Mouse (Mus musculus) liver, postnatal 0 days (tissue): ENCODE measurements at regions not wholly inside any gene's neighbourhood (a gene's known extent, or its start where the extent isn't known, plus 50 kb on each side); places are given as distances from the start of the nearest gene placed in this dataset.

Source experiments
- ATAC-seq: fragments of 200-750 bp; cut with Nextera tagmentation; 2 replicates; pipeline ENCODE4 v1.8.0; 2017; ENCODE audit warnings: mild to moderate bottlenecking, moderate library complexity
- DNase-seq: peaks from one replicate; pipeline ENCODE4 v3.0.0-alpha.2; 2016
- H3K27ac ChIP-seq: fragments of 300-500 bp; sonication (generic); 2 replicates; pipeline ENCODE4 v1.5.1; 2014; ENCODE audit warnings: antibody characterized with exemption, moderate library complexity, mild to moderate bottlenecking, low read depth
- H3K27me3 ChIP-seq: fragments of 300-500 bp; sonication (generic); 2 replicates; pipeline ENCODE4 v1.6.1; 2014; ENCODE audit warnings: low read length, control low read depth, mixed read lengths; ENCODE audit not compliant: insufficient read depth
- H3K36me3 ChIP-seq: fragments of 300-500 bp; sonication (generic); replicated peaks from 2 replicates; pipeline ENCODE4 v1.6.1; 2014; ENCODE audit warnings: mild to moderate bottlenecking, control low read depth, low read length, moderate library complexity, mixed read lengths; ENCODE audit not compliant: insufficient read depth
- H3K4me1 ChIP-seq: fragments of 300-500 bp; sonication (generic); 2 replicates; pipeline ENCODE4 v1.6.1; 2014; ENCODE audit warnings: antibody characterized with exemption, mild to moderate bottlenecking, control low read depth; ENCODE audit not compliant: insufficient read depth
- H3K4me2 ChIP-seq: fragments of 300-500 bp; sonication (generic); 2 replicates; pipeline ENCODE4 v1.6.1; 2014; ENCODE audit warnings: low read depth, mild to moderate bottlenecking, low read length, moderate library complexity, mixed read lengths
- H3K4me3 ChIP-seq: fragments of 300-500 bp; sonication (generic); 2 replicates; pipeline ENCODE4 v1.5.1; 2014; ENCODE audit warnings: low read depth, low read length
- H3K9ac ChIP-seq: fragments of 300-500 bp; sonication (generic); replicated peaks from 2 replicates; pipeline ENCODE4 v1.6.1; 2014; ENCODE audit warnings: mild to moderate bottlenecking, moderate library complexity
- H3K9me3 ChIP-seq: fragments of 300-500 bp; sonication (generic); 2 replicates; pipeline ENCODE4 v1.6.1; 2016; ENCODE audit warnings: mild to moderate bottlenecking, control low read depth, low read length, mixed read lengths
- CTCF ChIP-seq: sonication (generic); IDR thresholded peaks from 2 replicates; pipeline ENCODE4 v1.5.1; 2016; ENCODE audit warnings: antibody characterized with exemption, low read depth
- EP300 ChIP-seq: IDR thresholded peaks from 2 replicates; pipeline ENCODE4 v1.6.1; 2016; ENCODE audit warnings: antibody characterized with exemption, low read depth, mild to moderate bottlenecking
- WGBS: fragments of 180-500 bp; shearing (Covaris S2); extraction: QIAGEN DNeasy Blood & Tissue Kit; methylation state at CpG from one replicate; pipeline ENCODE4 v1.1.7; 2014; ENCODE audit not compliant: insufficient replicate concordance; 5-methylcytosine and 5-hydroxymethylcytosine counted together

DNA sequence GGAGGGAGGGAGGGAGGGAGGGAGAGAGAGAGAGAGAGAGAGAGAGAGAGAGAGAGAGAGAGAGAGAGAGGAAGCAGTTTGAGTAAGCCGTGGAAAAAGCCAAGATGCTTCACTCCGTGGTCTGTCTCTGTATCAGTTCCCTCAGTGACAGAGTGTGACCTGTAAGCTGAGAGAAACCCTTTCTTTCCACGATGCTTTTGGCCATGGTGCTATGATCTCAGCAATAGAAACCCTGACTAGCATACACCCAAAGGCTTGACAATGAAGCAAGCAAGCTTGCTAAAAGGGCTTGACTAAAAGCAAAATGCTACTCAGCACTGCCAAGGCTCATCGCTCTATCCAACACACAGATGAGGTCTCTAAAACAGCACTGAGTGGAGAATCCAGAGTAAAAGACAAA, 57.4 kb upstream of the Mef2a start:
- Histone ChIP-seq H3K27me3 (no peaks in the 10 kb centered on the region), H3K36me3 (no peaks in the 10 kb centered on the region), H3K4me1 (peaks cover 9% of the 10 kb centered on the region), H3K4me3 (no peak overlapping the region), H3K27ac (no peak overlapping the region), H3K4me2 (no peak overlapping the region), H3K9ac (no peak overlapping the region), H3K9me3 (no peaks in the 10 kb centered on the region)
- DNase-seq (no peak), ATAC-seq (no peak)
- TF ChIP-seq EP300 = no peak
- no peak for TF ChIP-seq CTCF
- WGBS = 58% methylated on average over 4 of the region's 4 CpGs

DNA sequence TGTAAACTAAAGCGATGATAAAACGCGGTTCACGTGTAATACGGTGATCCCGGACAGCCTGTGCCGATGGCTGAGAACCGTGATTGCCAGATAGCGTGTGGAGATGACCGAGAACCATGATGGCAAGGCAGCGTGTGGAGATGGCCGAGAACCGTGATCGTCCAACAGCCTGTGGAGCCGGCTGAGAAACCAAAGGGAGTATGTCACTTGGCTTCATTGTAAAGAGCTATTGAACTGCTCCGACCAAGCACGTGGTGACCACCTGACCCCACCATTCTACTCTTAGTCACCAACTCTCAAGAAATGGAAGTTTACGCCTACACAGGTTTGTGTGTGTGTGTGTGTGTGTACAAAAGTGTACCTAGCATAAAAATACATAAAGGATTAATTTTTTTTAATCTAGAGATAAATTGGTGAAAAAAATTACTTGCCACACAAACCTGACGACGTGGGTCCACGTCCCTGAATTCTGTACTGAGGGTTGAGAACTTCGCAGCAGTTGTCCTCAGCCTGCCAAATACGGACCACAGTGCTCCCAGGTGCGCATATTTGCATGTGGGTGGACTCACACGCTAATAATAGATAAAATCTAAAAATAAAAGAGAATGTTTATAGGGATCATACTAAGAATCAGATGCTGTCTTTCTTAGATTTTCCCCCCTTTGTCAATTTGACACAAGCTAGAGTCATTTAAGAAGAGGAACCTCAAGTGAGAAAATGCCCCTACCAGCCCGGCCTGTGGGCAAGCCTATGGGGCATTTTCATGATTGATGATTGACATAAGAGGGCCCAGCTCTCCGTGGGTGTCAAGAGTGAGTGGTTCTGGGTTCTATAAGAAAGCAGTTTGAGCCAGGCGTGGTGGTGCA, 56.6 kb upstream of the Mef2a start:
- H3K27me3 ChIP-seq = no peaks in the 10 kb centered on the region
- no peaks in the 10 kb centered on the region for H3K36me3 ChIP-seq
- TF ChIP-seq EP300 (no peak), CTCF (no peak)
- no peak overlapping the region for H3K27ac ChIP-seq
- H3K4me2 ChIP-seq = no peak overlapping the region
- DNase-seq (no peak), ATAC-seq (no peak)
- no peak overlapping the region for H3K9ac ChIP-seq
- WGBS = 86% methylated on average over 28 of the region's 28 CpGs
- no peak overlapping the region for H3K4me3 ChIP-seq
- H3K9me3 ChIP-seq = no peaks in the 10 kb centered on the region
- H3K4me1 ChIP-seq = peaks cover 10% of the 10 kb centered on the region

DNA sequence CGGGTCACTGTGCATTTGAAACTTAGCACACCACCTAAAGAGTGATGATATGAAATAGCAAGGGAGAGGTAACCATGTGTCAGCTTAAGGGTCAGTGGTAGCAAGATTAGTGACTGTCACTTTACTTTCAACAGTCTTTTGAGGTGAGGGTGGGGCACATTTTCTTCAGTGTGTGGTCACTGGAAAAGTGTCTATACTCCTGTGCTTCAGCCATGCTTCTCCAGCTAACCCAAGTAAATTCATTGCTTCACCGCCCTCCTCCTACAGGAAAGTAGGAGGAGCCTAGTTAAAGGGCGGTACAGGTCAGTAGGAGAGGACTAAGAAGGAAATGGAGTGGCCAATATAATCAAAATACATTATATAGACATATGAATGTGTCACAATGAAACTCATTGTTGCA, 55.7 kb upstream of the Mef2a start:
- Histone ChIP-seq H3K27ac (no peak overlapping the region), H3K36me3 (no peaks in the 10 kb centered on the region), H3K4me1 (peaks cover 10% of the 10 kb centered on the region), H3K9me3 (no peaks in the 10 kb centered on the region), H3K9ac (no peak overlapping the region), H3K27me3 (no peaks in the 10 kb centered on the region), H3K4me3 (no peak overlapping the region), H3K4me2 (no peak overlapping the region)
- 81% methylated on average over 3 of the region's 3 CpGs for WGBS
- ATAC-seq = no peak
- no peak for DNase-seq
- TF ChIP-seq EP300 (no peak), CTCF (no peak)

DNA sequence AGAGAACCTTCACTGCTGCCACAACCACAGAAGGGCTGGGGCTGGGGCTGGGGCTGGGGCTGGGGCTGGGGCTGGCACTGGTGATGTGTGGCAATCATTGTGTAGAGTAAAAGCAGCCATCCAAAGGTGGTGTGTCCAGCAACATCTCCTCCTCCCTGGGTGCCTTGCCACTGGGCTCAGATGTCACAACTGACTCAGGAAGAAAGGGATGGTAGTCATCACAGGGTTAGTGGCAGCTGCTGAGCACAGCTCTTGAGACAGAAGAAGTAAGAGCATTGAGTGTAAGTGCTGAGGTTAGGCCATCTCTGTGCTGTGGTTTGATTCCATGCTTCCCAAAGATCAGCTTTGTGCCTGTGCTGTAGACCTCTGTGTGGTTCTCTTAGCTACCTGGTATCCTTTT, 53.4 kb upstream of the Mef2a start:
- Histone ChIP-seq H3K9me3 (no peaks in the 10 kb centered on the region), H3K27me3 (no peaks in the 10 kb centered on the region), H3K9ac (no peak overlapping the region), H3K4me2 (no peak overlapping the region), H3K4me3 (no peak overlapping the region), H3K36me3 (no peaks in the 10 kb centered on the region), H3K4me1 (peaks cover 14% of the 10 kb centered on the region), H3K27ac (0 out of 2 replicates have a peak overlapping the region, but pooled peaks have one; percentile 30)
- TF ChIP-seq EP300 (no peak), CTCF (no peak)
- DNase-seq (no peak), ATAC-seq (peak; percentile 35; the same call in 1 of the 2 replicates)

DNA sequence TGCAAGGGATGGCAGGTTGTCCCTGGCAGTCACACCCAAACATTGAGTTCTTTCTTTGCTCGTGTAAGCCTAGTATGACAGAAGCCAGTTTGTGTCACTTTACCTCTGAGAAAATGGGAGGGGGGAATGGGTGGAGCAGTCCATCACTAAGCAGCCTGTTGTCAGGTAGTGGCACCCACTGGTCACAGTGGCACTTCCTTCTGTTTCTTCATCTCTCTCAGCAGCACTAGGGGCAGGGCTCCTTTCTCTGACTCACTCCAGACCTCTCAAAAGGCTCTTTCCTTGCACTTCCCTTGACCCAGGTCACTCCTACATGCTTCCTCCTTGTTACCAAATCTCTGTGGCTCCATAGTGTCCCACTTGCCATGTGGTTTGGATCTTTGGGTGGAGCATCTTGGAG, 52.9 kb upstream of the Mef2a start:
- no peak overlapping the region for H3K4me3 ChIP-seq
- TF ChIP-seq CTCF (0 out of 2 replicates have a peak, but pooled peaks have one; percentile 11), EP300 (no peak)
- WGBS = 14% methylated on average over 1 of the region's 1 CpGs
- no peaks in the 10 kb centered on the region for H3K9me3 ChIP-seq
- no peak overlapping the region for H3K4me2 ChIP-seq
- no peak for DNase-seq
- H3K27ac ChIP-seq = peak overlapping the region; percentile 30; the same call in 1 of the 2 replicates
- H3K36me3 ChIP-seq = no peaks in the 10 kb centered on the region
- H3K4me1 ChIP-seq = peaks cover 14% of the 10 kb centered on the region
- no peak overlapping the region for H3K9ac ChIP-seq
- peak; percentile 77 for ATAC-seq
- H3K27me3 ChIP-seq = no peaks in the 10 kb centered on the region

DNA sequence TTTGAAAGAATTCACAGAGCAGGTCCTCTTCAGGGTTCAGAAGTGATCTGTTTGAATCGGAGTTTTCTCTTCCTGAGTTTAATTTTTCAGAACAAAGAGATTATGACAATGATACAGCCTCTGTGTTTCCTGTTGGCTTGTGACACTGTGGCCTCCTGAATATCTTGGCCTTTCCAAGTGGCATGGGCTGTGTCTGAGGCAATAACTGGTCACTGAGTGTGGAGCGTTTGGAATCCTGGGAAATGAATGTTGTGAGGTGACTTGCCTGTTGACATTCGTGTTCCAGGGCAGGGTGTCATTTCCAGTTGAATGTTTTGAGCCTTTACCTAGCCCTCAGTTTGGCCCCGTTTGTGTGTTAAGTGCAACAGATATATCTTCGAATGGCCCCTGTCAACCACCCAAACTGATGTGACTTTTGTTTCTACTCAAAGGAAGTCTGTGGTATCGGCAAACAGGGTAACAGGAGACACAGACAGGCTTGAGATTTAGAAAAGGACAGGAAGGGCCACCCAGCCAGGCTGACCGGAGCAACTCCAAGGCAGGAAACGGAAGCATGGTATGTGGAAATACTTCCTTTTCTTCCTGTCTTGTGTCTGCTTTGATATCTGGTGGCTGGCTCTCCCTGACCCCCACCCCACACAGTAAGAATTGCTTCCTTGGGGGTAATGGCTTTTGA, 52.3 kb upstream of the Mef2a start:
- ATAC-seq (peak; percentile 53), DNase-seq (no peak)
- H3K4me2 ChIP-seq = no peak overlapping the region
- no peak; the same call in 1 of the 2 replicates for TF ChIP-seq EP300
- no peak for TF ChIP-seq CTCF
- 29% methylated on average over 8 of the region's 8 CpGs for WGBS
- H3K27ac ChIP-seq = peak overlapping the region; percentile 30; the same call in 1 of the 2 replicates
- H3K9me3 ChIP-seq = no peaks in the 10 kb centered on the region
- no peaks in the 10 kb centered on the region for H3K36me3 ChIP-seq
- H3K4me1 ChIP-seq = peaks cover 14% of the 10 kb centered on the region
- H3K9ac ChIP-seq = no peak overlapping the region
- H3K4me3 ChIP-seq = no peak overlapping the region
- no peaks in the 10 kb centered on the region for H3K27me3 ChIP-seq
